Mouse (Mus musculus) forebrain, embryonic 13.5 days (tissue): ENCODE results near the gene Aff3. TPM values are rescaled to one million over a fixed set of nuclear protein-coding genes. Genes with fewer than 3 reads are reported as not detected.
A peak's percentile ranks its signal among the peaks of the same experiment; 100 is the strongest.

Experiments
- ATAC-seq: fragments of 200-750 bp; cut with Nextera tagmentation; 2 replicates; pipeline ENCODE4 v1.8.0; 2017
- H3K27ac ChIP-seq: fragments of 300-500 bp; sonication (generic); 2 replicates; pipeline ENCODE4 v1.5.1; 2015; ENCODE audit warnings: inconsistent platforms, mild to moderate bottlenecking, moderate library complexity
- H3K27me3 ChIP-seq: fragments of 300-500 bp; sonication (generic); 2 replicates; pipeline ENCODE4 v1.6.1; 2015; ENCODE audit warnings: mild to moderate bottlenecking, inconsistent platforms
- H3K36me3 ChIP-seq: fragments of 300-500 bp; sonication (generic); 2 replicates; pipeline ENCODE4 v1.6.1; 2015; ENCODE audit warnings: mild to moderate bottlenecking, inconsistent platforms; ENCODE audit not compliant: poor library complexity, severe bottlenecking
- H3K4me1 ChIP-seq: fragments of 300-500 bp; sonication (generic); 2 replicates; pipeline ENCODE4 v1.6.1; 2015; ENCODE audit warnings: inconsistent platforms
- H3K4me2 ChIP-seq: fragments of 300-500 bp; sonication (generic); 2 replicates; pipeline ENCODE4 v1.6.1; 2015; ENCODE audit warnings: inconsistent platforms, mild to moderate bottlenecking, moderate library complexity
- H3K4me3 ChIP-seq: fragments of 300-500 bp; sonication (generic); 2 replicates; pipeline ENCODE4 v1.5.1; 2015; ENCODE audit warnings: mild to moderate bottlenecking, inconsistent platforms
- H3K9ac ChIP-seq: fragments of 300-500 bp; sonication (generic); 2 replicates; pipeline ENCODE4 v1.6.1; 2015; ENCODE audit warnings: mild to moderate bottlenecking, inconsistent platforms
- H3K9me3 ChIP-seq: fragments of 300-500 bp; sonication (generic); replicated peaks from 2 replicates; pipeline ENCODE4 v1.6.1; 2016; ENCODE audit warnings: inconsistent platforms
- WGBS: fragments of 180-500 bp; shearing (Covaris S2); methylation state at CpG from one replicate; pipeline ENCODE4 v1.1.7; 2015; 5-methylcytosine and 5-hydroxymethylcytosine counted together
- polyA plus RNA-seq: library from polyadenylated mRNA; unstranded; fragments of >200 nt; fragmentation: Nextera tagmentation; extraction: Ambion mirVana; gene quantifications from 2 replicates; pipeline ENCODE4 v1.2.1, GENCODE M21; 2015

Gene Aff3
- polyA plus RNA-seq, 1 experiment from 2014 or later, result 10.6 TPM

- H3K4me2 ChIP-seq, result no peak overlapping the region
- H3K9ac ChIP-seq, result 0 out of 2 replicates have a peak overlapping the region, but pooled peaks have one; percentile 13
- peak overlapping the region; percentile 32; the same call in 1 of the 2 replicates for H3K27ac ChIP-seq
- 4% methylated on average over 4 of the region's 4 CpGs for WGBS
- no peaks in the 10 kb centered on the region for H3K9me3 ChIP-seq
- ATAC-seq, result peak; percentile 73
- no peaks in the 10 kb centered on the region for H3K27me3 ChIP-seq
- peaks cover 24% of the 10 kb centered on the region for H3K4me1 ChIP-seq
- H3K4me3 ChIP-seq, result no peak overlapping the region
- H3K36me3 ChIP-seq, result no peaks in the 10 kb centered on the region
Measured at GRCm38 (mm10) chr1:38410457-38410856, 254.3 kb downstream of the Aff3 start.

- Histone ChIP-seq H3K4me3 (no peak overlapping the region), H3K4me2 (no peak overlapping the region), H3K27me3 (no peaks in the 10 kb centered on the region), H3K36me3 (no peaks in the 10 kb centered on the region), H3K4me1 (peaks cover 23% of the 10 kb centered on the region), H3K27ac (no peak overlapping the region), H3K9me3 (no peaks in the 10 kb centered on the region), H3K9ac (no peak overlapping the region)
- WGBS, result 75% methylated on average over 3 of the region's 3 CpGs
- no peak for ATAC-seq
Measured at GRCm38 (mm10) chr1:38408241-38408640, 256.5 kb downstream of the Aff3 start.

- no peak for ATAC-seq
- Histone ChIP-seq H3K36me3 (no peaks in the 10 kb centered on the region), H3K4me2 (no peak overlapping the region), H3K27me3 (no peaks in the 10 kb centered on the region), H3K4me1 (peaks cover 5% of the 10 kb centered on the region), H3K4me3 (no peak overlapping the region), H3K27ac (no peak overlapping the region), H3K9ac (no peak overlapping the region), H3K9me3 (no peaks in the 10 kb centered on the region)
- WGBS, result 92% methylated on average over 5 of the region's 5 CpGs
Measured at GRCm38 (mm10) chr1:38403781-38404180, 261.0 kb downstream of the Aff3 start.

- H3K4me3 ChIP-seq, result no peak overlapping the region
- no peak overlapping the region for H3K9ac ChIP-seq
- ATAC-seq, result no peak
- WGBS, result 48% methylated on average over 4 of the region's 4 CpGs
- H3K36me3 ChIP-seq, result no peaks in the 10 kb centered on the region
- no peak overlapping the region for H3K27ac ChIP-seq
- H3K4me2 ChIP-seq, result no peak overlapping the region
- H3K9me3 ChIP-seq, result no peaks in the 10 kb centered on the region
- H3K27me3 ChIP-seq, result no peaks in the 10 kb centered on the region
- H3K4me1 ChIP-seq, result peaks cover 11% of the 10 kb centered on the region
Measured at GRCm38 (mm10) chr1:38401856-38402255, 262.9 kb downstream of the Aff3 start.

- Histone ChIP-seq H3K36me3 (no peaks in the 10 kb centered on the region), H3K9ac (no peak overlapping the region), H3K4me2 (no peak overlapping the region), H3K27ac (no peak overlapping the region), H3K4me3 (no peak overlapping the region), H3K4me1 (peaks cover 28% of the 10 kb centered on the region), H3K9me3 (no peaks in the 10 kb centered on the region), H3K27me3 (no peaks in the 10 kb centered on the region)
- no peak for ATAC-seq
- WGBS, result 87% methylated on average over 10 of the region's 10 CpGs
Measured at GRCm38 (mm10) chr1:38399269-38399668, 265.5 kb downstream of the Aff3 start.

GRCm38 (mm10) chr1:38398566-38398965 is 266.2 kb downstream of the Aff3 start:
- Histone ChIP-seq H3K4me1 (peaks cover 36% of the 10 kb centered on the region), H3K4me2 (no peak overlapping the region), H3K4me3 (no peak overlapping the region), H3K9ac (no peak overlapping the region), H3K9me3 (no peaks in the 10 kb centered on the region), H3K27ac (no peak overlapping the region), H3K36me3 (no peaks in the 10 kb centered on the region), H3K27me3 (no peaks in the 10 kb centered on the region)
- ATAC-seq, result no peak
- WGBS, result 77% methylated on average over 5 of the region's 5 CpGs

GRCm38 (mm10) chr1:38395194-38395681 is 269.5 kb downstream of the Aff3 start:
- Histone ChIP-seq H3K9me3 (no peaks in the 10 kb centered on the region), H3K27ac (no peak overlapping the region), H3K9ac (no peak overlapping the region), H3K4me3 (no peak overlapping the region), H3K4me2 (no peak overlapping the region), H3K36me3 (no peaks in the 10 kb centered on the region), H3K4me1 (peaks cover 41% of the 10 kb centered on the region), H3K27me3 (0 out of 2 replicates have a peak, but pooled peaks cover 4% of the 10 kb centered on the region)
- WGBS, result 15% methylated on average over 11 of the region's 11 CpGs
- ATAC-seq, result peak; percentile 4; the same call in 1 of the 2 replicates

GRCm38 (mm10) chr1:38394493-38394892 is 270.3 kb downstream of the Aff3 start:
- Histone ChIP-seq H3K9me3 (no peaks in the 10 kb centered on the region), H3K27me3 (0 out of 2 replicates have a peak, but pooled peaks cover 4% of the 10 kb centered on the region), H3K27ac (no peak overlapping the region), H3K9ac (no peak overlapping the region), H3K4me1 (peaks cover 47% of the 10 kb centered on the region), H3K36me3 (no peaks in the 10 kb centered on the region), H3K4me2 (no peak overlapping the region), H3K4me3 (no peak overlapping the region)
- WGBS, result 20% methylated on average over 5 of the region's 5 CpGs
- ATAC-seq, result peak; percentile 14; the same call in 1 of the 2 replicates

- Histone ChIP-seq H3K4me1 (peaks cover 51% of the 10 kb centered on the region), H3K9me3 (no peaks in the 10 kb centered on the region), H3K27me3 (peaks cover 6% of the 10 kb centered on the region; the same call in 1 of the 2 replicates), H3K36me3 (no peaks in the 10 kb centered on the region), H3K4me2 (no peak overlapping the region), H3K4me3 (no peak overlapping the region), H3K9ac (0 out of 2 replicates have a peak overlapping the region, but pooled peaks have one; percentile 26), H3K27ac (no peak overlapping the region; the same call in 1 of the 2 replicates)
- peak; percentile 28; the same call in 1 of the 2 replicates for ATAC-seq
- 18% methylated on average over 6 of the region's 6 CpGs for WGBS
Measured at GRCm38 (mm10) chr1:38393516-38393915, 271.2 kb downstream of the Aff3 start.

- peaks cover 7% of the 10 kb centered on the region; the same call in 1 of the 2 replicates for H3K27me3 ChIP-seq
- H3K4me1 ChIP-seq, result peaks cover 51% of the 10 kb centered on the region
- no peaks in the 10 kb centered on the region for H3K36me3 ChIP-seq
- no peak overlapping the region for H3K27ac ChIP-seq
- no peak overlapping the region for H3K4me3 ChIP-seq
- H3K4me2 ChIP-seq, result no peak overlapping the region
- H3K9ac ChIP-seq, result no peak overlapping the region
- WGBS, result 49% methylated on average over 2 of the region's 2 CpGs
- no peaks in the 10 kb centered on the region for H3K9me3 ChIP-seq
- ATAC-seq, result no peak
Measured at GRCm38 (mm10) chr1:38392928-38393327, 271.8 kb downstream of the Aff3 start.

GRCm38 (mm10) chr1:38390886-38391249 is 273.9 kb downstream of the Aff3 start:
- Histone ChIP-seq H3K4me1 (peaks cover 42% of the 10 kb centered on the region), H3K4me3 (no peak overlapping the region), H3K9me3 (no peaks in the 10 kb centered on the region), H3K36me3 (no peaks in the 10 kb centered on the region), H3K27ac (peak overlapping the region; percentile 63), H3K27me3 (peaks cover 7% of the 10 kb centered on the region; the same call in 1 of the 2 replicates), H3K4me2 (no peak overlapping the region), H3K9ac (no peak overlapping the region)
- 62% methylated on average over 7 of the region's 7 CpGs for WGBS
- ATAC-seq, result no peak

- Histone ChIP-seq H3K4me2 (no peak overlapping the region), H3K36me3 (no peaks in the 10 kb centered on the region), H3K9me3 (no peaks in the 10 kb centered on the region), H3K27ac (peak overlapping the region; percentile 63), H3K27me3 (peaks cover 7% of the 10 kb centered on the region; the same call in 1 of the 2 replicates), H3K4me3 (no peak overlapping the region), H3K4me1 (peaks cover 39% of the 10 kb centered on the region), H3K9ac (peak overlapping the region; percentile 26; the same call in 1 of the 2 replicates)
- WGBS, result 20% methylated on average over 17 of the region's 17 CpGs
- no peak for ATAC-seq
Measured at GRCm38 (mm10) chr1:38390235-38390885, 274.4 kb downstream of the Aff3 start.
